Mouse (Mus musculus) layer of hippocampus, adult 11-12 months (tissue): ENCODE data around the gene Rgma.

Experiments used
- DNase-seq: peaks from one replicate; pipeline ENCODE4 v3.0.0; 2022; ENCODE audit warnings: low spot score

Rgma gene

GRCm38 (mm10) chr7:73400051-73400916 is 25.0 kb downstream of the Rgma start:
- no peak for DNase-seq

GRCm38 (mm10) chr7:73402106-73402505 is 26.8 kb downstream of the Rgma start:
- no peak for DNase-seq

- DNase-seq = no peak
Measured at GRCm38 (mm10) chr7:73402671-73403070, 27.4 kb downstream of the Rgma start.

DNA sequence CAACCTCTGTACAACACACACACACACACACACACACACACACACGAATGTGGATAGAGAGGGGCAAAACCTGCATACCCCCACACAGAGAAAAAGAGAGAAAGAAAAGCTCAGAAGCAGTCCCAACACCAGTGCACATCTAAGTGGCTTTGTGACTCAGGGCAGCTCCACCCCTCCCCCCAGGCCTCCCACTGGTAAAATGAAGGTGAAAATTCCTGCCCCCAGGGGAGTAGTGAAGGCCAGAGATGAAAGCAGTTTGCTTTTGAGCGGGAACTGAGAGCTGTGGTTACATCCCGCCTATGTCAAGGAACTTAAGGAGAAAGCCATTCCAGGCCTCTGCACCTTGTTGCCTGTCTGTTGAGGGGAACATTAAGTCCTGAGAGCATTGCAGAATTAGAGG is 28.2 kb downstream of the Rgma start:
- no peak for DNase-seq

- no peak for DNase-seq
Measured at GRCm38 (mm10) chr7:73405550-73405949, 30.2 kb downstream of the Rgma start.

GRCm38 (mm10) chr7:73411523-73411922 is 36.2 kb downstream of the Rgma start:
- DNase-seq = no peak

- DNase-seq = no peak
Measured at GRCm38 (mm10) chr7:73411986-73412385, 36.7 kb downstream of the Rgma start.

GRCm38 (mm10) chr7:73412419-73412818 is 37.1 kb downstream of the Rgma start:
- no peak for DNase-seq

GRCm38 (mm10) chr7:73414192-73414591 is 38.9 kb downstream of the Rgma start:
- DNase-seq = no peak

GRCm38 (mm10) chr7:73419375-73419774 is 44.1 kb downstream of the Rgma start:
- no peak for DNase-seq

DNA sequence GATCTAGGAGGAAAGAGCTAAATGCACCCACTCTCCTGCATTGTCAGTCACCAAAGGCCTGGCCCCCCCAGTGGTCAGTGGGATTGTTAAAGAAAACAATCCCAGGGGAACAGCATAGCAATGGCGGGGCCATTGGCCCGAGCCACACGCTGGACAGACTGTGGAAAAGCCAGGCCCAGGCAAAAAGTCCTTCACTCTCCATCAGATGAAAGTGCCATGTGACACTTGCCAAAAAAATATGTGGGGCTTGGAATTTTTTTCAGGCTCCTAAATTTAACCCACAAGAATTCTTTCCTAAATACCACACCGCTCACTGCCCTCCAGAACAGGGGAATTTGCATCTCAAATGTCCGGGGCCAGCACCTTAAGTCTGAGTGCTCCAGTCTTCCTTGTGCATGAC is 45.5 kb downstream of the Rgma start:
- no peak for DNase-seq

GRCm38 (mm10) chr7:73421278-73422015 is 46.1 kb downstream of the Rgma start:
- no peak for DNase-seq

DNA sequence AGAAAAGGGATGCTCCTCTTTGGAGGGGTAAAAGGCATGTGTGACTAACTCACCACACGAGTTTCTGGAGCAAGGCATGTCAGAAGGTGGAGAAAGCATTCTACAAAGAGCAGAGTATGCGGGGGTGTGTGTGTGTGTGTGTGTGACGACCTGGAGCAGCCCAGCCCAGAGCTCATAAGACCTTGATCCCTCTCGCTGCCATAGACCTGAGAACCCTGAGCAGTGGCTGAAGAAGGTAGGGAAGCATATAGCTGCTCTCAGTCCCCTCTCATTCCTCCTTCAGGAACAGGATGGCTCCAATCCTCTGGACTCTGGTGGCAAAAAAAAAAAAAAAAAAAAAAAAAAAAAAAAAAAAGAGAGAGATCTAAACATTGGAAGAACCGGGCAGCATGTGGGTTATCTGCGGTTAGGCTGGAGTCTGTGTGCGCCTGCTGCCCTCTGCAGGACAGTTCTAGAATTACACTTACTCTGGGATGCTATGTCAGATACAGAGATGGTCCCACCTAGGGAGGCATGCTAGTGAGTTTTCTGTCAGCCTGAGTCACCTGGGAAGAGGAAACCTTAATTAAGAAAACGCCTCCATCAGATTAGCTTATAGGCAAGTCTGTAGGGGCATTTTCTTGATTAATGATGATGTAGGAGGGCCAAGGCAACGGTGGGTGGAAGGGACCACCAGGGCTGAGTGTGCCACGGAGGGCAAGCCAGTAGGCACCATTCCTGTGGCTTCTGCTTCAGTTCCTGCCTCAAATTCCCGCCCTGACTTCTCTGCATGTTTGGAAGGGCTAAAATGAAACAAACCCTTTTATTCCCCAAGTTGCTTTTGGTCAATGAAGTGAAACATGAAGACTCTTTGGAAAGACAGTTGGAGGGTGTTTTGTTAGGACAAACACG is 47.2 kb downstream of the Rgma start:
- DNase-seq = peak; percentile 93

DNA sequence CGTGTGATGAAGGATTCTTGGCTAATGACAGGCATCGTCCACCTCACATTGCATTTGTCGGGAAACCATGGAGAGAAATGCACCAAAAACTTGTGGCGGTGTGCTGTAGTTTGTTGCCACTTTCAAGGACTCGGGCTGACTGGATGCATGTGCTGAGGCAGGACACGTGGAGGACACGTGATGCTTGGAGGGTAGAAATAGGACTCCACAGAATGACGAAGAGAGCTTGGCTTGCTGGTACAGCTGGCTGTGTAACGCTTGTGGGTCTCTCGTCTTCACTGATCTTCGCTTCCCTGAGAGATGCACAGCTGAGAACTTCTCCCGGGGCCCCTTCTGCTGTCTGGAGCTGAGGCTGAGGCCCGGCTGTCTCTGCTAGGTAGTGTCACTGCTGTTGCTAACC is 47.9 kb downstream of the Rgma start:
- DNase-seq = peak; percentile 65

DNA sequence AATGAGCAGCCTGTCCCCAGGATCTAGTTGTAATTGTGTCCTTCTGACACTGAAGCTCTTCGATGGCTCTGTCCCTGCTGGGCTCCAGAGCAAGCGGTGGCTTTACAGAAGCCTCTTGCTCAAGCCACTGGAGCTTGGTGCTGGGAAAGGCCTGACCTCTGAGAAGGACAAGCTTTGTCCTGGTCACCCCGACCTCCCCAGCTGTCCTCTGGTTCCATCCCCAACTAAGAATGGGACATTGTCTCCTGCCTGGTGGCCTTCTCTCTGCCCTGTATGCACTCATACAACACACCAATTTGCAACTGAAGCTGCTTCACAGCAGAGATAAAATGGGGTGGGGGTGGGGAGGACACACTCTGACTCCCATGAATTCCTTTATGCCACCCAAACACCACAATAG is 48.9 kb downstream of the Rgma start:
- peak; percentile 57 for DNase-seq

DNA sequence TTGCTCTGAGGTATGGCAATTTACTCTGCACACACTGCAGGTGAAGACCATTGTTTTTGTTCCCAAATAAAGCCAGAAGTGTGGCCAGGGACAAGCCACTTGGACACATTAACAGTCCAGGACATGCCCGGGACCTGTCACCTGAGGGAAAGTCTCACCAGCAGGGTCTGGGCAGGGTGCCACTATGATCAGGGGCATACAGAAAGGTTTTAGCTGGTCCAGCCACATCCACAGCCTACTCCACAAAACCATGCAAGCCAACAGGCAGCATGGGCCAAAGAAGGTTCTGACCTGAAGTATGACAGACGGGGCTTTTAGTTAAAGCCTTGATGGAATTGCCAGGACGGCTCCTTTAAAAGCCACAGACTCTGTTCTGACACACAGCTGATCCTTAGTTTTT is 49.4 kb downstream of the Rgma start:
- no peak for DNase-seq

DNA sequence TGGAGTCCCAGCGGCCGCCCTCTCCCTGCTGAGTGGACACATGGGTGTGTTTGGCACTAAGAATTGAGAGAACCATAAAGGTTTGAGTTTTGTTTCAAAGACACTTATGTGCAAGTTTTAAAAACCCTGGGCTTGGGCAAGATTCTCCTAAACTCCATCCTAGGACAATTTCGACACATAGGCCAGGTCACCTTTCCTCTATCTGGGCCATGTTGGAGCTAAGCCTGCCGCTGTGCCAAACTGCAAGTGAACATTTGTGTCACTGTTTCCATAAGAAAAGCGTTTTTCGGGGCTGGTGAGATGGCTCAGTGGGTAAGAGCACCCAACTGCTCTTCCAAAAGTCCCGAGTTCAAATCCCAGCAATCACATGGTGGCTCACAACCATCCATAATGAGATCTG is 50.1 kb downstream of the Rgma start:
- no peak for DNase-seq

DNA sequence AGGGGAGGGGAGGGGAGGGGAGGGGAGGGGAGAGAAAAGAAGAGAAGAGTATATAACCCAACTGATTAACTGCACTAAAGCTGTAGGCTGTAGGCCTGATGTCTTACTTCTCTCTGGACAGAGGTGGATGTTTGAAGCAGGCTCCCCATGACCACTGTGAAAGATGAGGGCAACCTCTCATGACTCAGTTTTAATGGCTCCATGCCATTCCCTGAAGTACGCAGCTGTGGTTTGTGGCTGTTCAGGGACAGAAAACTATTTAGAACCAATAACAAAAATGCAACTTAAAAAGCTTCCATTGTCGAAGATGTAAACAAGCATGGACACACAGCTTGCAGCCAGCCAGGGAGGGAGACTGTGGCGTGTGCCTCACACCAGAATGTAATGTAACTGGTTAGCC is 50.9 kb downstream of the Rgma start:
- DNase-seq = no peak

- DNase-seq = no peak
Measured at GRCm38 (mm10) chr7:73426752-73427386, 51.6 kb downstream of the Rgma start.

DNA sequence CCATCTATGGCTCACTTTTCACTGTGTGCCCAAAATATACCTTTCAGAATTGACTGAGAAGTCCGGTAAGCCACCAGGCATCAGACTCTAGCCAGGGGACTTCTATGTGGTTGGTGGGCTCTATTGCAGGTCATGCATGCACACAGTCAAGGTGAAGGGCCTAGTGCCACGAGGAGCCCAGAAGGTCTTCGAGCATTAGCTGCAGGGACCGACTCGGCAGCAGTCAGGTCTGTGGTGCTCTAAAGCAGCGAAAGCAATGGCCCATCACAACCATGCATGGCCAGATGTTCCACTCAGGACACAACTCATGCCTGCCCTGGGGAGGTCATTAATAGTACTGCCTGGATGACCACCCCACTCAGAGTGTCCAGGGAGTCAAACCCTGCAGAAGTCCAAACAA is 52.5 kb downstream of the Rgma start:
- DNase-seq = no peak

DNA sequence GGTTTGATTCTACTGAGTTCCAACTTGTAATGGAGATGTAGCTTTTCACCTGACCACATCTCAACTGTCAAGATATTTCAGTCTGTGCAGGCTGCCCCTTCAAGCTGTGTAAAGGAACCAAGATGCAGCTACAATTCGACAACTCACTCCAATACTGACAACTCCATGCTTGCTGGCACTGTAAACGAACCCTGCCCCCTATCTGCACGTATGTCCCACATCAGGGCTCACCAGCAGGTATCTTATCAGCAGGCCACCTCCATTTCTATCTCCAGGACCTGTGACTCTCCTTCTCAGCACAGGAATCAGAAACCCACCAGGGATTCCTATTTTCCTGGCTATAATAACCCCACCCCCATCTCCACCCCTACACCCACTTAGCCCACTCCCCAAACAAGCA is 53.2 kb downstream of the Rgma start:
- no peak for DNase-seq
